Mouse (Mus musculus): ENCODE measurements around the gene Bcl2l11.

DNA sequence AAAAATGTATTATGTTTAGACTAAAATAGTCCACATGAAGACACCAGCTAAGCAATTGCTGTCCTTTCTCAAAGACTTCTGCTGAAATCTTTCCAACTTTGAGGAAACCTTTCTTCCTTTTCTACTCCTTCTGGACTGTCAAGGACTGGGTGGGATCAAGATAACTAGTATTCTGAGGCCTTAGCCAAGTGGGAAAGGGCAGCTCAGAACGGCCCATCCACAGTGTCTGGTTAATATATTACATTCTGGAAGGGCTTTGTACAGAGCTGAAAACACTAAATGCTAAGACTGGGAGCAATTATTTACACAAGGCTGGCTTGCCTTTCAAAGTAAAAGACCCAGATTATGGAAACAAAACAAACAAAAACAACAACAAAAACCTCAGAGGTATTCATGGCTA is 30.6 kb upstream of the Bcl2l11 start:
- TF ChIP-seq CTCF (IDR thresholded peaks at IDR 0.05; ENCODE audit: borderline replicate concordance, extremely low read depth, insufficient read depth, insufficient read length): no peak
- TF ChIP-seq POLR2A (IDR thresholded peaks at IDR 0.05; ENCODE audit: borderline replicate concordance, extremely low read depth, insufficient read depth, insufficient read length, poor library complexity, severe bottlenecking): no peak

All from brain, embryonic 14.5 days (tissue).